Mouse (Mus musculus): ENCODE measurements around the gene Bola3. TPM values are rescaled to one million over a fixed set of nuclear protein-coding genes. Genes with fewer than 3 reads are reported as not detected.
A peak's percentile ranks its signal among the peaks of the same experiment; 100 is the strongest.

The Bola3 gene
- polyA plus RNA-seq, 1 experiment from 2014 or later, result 70.4 TPM

- 83% methylated on average over 7 of the region's 7 CpGs for WGBS
- no peak for ATAC-seq (ENCODE audit: low read depth)
- Histone ChIP-seq H3K9ac (peak overlapping the region; percentile 92), H3K27me3 (no peaks in the 10 kb centered on the region), H3K27ac (replicated peaks) (no peak overlapping the region), H3K9me3 (no peaks in the 10 kb centered on the region), H3K36me3 (peaks cover 27% of the 10 kb centered on the region), H3K4me1 (replicated peaks) (peaks cover 15% of the 10 kb centered on the region), H3K4me3 (peak overlapping the region; percentile 86), H3K4me2 (peak overlapping the region; percentile 93)
Observed at GRCm38 (mm10) chr6:83350172-83350571, 1.2 kb downstream of the Bola3 start.

- H3K27me3 ChIP-seq, result no peaks in the 10 kb centered on the region
- WGBS, result 91% methylated on average over 16 of the region's 16 CpGs
- 0 out of 2 replicates have a peak overlapping the region, but pooled peaks have one; percentile 92 for H3K9ac ChIP-seq
- H3K4me2 ChIP-seq, result no peak overlapping the region
- no peak overlapping the region for H3K27ac ChIP-seq (replicated peaks)
- H3K4me1 ChIP-seq (replicated peaks), result peaks cover 15% of the 10 kb centered on the region
- H3K36me3 ChIP-seq, result peaks cover 28% of the 10 kb centered on the region
- no peak overlapping the region for H3K4me3 ChIP-seq
- H3K9me3 ChIP-seq, result no peaks in the 10 kb centered on the region
- ATAC-seq (ENCODE audit: low read depth), result no peak
Observed at GRCm38 (mm10) chr6:83350851-83351405, 2.0 kb downstream of the Bola3 start.

- H3K36me3 ChIP-seq, result peaks cover 28% of the 10 kb centered on the region
- no peak overlapping the region for H3K4me2 ChIP-seq
- no peaks in the 10 kb centered on the region for H3K27me3 ChIP-seq
- H3K9ac ChIP-seq, result 0 out of 2 replicates have a peak overlapping the region, but pooled peaks have one; percentile 3
- no peak overlapping the region for H3K27ac ChIP-seq (replicated peaks)
- peaks cover 15% of the 10 kb centered on the region for H3K4me1 ChIP-seq (replicated peaks)
- H3K4me3 ChIP-seq, result no peak overlapping the region
- H3K9me3 ChIP-seq, result no peaks in the 10 kb centered on the region
- no peak for ATAC-seq (ENCODE audit: low read depth)
- 82% methylated on average over 7 of the region's 7 CpGs for WGBS
Observed at GRCm38 (mm10) chr6:83351490-83352160, 2.7 kb downstream of the Bola3 start.

GRCm38 (mm10) chr6:83352666-83353410, 3.9 kb downstream of the Bola3 start:
- Histone ChIP-seq H3K4me3 (no peak overlapping the region), H3K4me1 (replicated peaks) (peaks cover 15% of the 10 kb centered on the region), H3K9ac (0 out of 2 replicates have a peak overlapping the region, but pooled peaks have one; percentile 12), H3K27me3 (no peaks in the 10 kb centered on the region), H3K27ac (replicated peaks) (no peak overlapping the region), H3K36me3 (peaks cover 33% of the 10 kb centered on the region), H3K4me2 (no peak overlapping the region), H3K9me3 (no peaks in the 10 kb centered on the region)
- ATAC-seq (ENCODE audit: low read depth), result no peak
- 93% methylated on average over 24 of the region's 24 CpGs for whole genome bisulfite sequencing

GRCm38 (mm10) chr6:83354856-83355781, 6.2 kb downstream of the Bola3 start:
- ATAC-seq (ENCODE audit: low read depth), result no peak
- Histone ChIP-seq H3K27ac (replicated peaks) (no peak overlapping the region), H3K36me3 (peaks cover 53% of the 10 kb centered on the region), H3K27me3 (no peaks in the 10 kb centered on the region), H3K9ac (no peak overlapping the region), H3K4me3 (no peak overlapping the region), H3K4me1 (replicated peaks) (peaks cover 7% of the 10 kb centered on the region), H3K9me3 (no peaks in the 10 kb centered on the region), H3K4me2 (no peak overlapping the region)
- 90% methylated on average over 9 of the region's 9 CpGs for WGBS

GRCm38 (mm10) chr6:83356569-83357138, 7.7 kb downstream of the Bola3 start:
- no peak overlapping the region for H3K27ac ChIP-seq (replicated peaks)
- WGBS, result 22% methylated on average over 7 of the region's 7 CpGs

GRCm38 (mm10) chr6:83357436-83357835, 8.5 kb downstream of the Bola3 start:
- Histone ChIP-seq H3K4me1 (replicated peaks) (no peaks in the 10 kb centered on the region), H3K4me2 (no peak overlapping the region), H3K9me3 (no peaks in the 10 kb centered on the region), H3K27me3 (no peaks in the 10 kb centered on the region), H3K27ac (replicated peaks) (no peak overlapping the region), H3K9ac (no peak overlapping the region), H3K4me3 (no peak overlapping the region), H3K36me3 (peaks cover 68% of the 10 kb centered on the region)
- WGBS, result 92% methylated on average over 10 of the region's 10 CpGs
- ATAC-seq (ENCODE audit: low read depth), result no peak

More at GRCm38 (mm10) chr6:83356569-83357138, 7.7 kb downstream of the Bola3 start:
- Histone ChIP-seq H3K4me3 (no peak overlapping the region), H3K4me1 (replicated peaks) (no peaks in the 10 kb centered on the region), H3K27me3 (no peaks in the 10 kb centered on the region), H3K36me3 (peaks cover 63% of the 10 kb centered on the region), H3K9me3 (no peaks in the 10 kb centered on the region), H3K4me2 (no peak overlapping the region), H3K9ac (no peak overlapping the region)
- 0 out of 2 replicates have a peak, but pooled peaks have one; percentile 45 for ATAC-seq (ENCODE audit: low read depth)

- Histone ChIP-seq H3K27ac (replicated peaks) (no peak overlapping the region), H3K9ac (no peak overlapping the region), H3K4me2 (no peak overlapping the region), H3K27me3 (no peaks in the 10 kb centered on the region), H3K4me1 (replicated peaks) (no peaks in the 10 kb centered on the region), H3K4me3 (no peak overlapping the region), H3K9me3 (no peaks in the 10 kb centered on the region), H3K36me3 (peaks cover 60% of the 10 kb centered on the region)
- WGBS, result 90% methylated on average over 11 of the region's 11 CpGs
- no peak for ATAC-seq (ENCODE audit: low read depth)
Observed at GRCm38 (mm10) chr6:83361523-83362248, 12.7 kb downstream of the Bola3 start.

GRCm38 (mm10) chr6:83363075-83363474, 14.1 kb downstream of the Bola3 start:
- no peak for ATAC-seq (ENCODE audit: low read depth)
- Histone ChIP-seq H3K4me3 (no peak overlapping the region), H3K4me1 (replicated peaks) (no peaks in the 10 kb centered on the region), H3K36me3 (peaks cover 67% of the 10 kb centered on the region), H3K27me3 (no peaks in the 10 kb centered on the region), H3K9ac (no peak overlapping the region), H3K9me3 (no peaks in the 10 kb centered on the region), H3K27ac (replicated peaks) (no peak overlapping the region), H3K4me2 (no peak overlapping the region)
- 91% methylated on average over 12 of the region's 12 CpGs for WGBS

- H3K27ac ChIP-seq (replicated peaks), result no peak overlapping the region
- WGBS, result 89% methylated on average over 21 of the region's 21 CpGs
- H3K4me2 ChIP-seq, result no peak overlapping the region
- H3K9ac ChIP-seq, result no peak overlapping the region
- H3K4me1 ChIP-seq (replicated peaks), result no peaks in the 10 kb centered on the region
- H3K27me3 ChIP-seq, result no peaks in the 10 kb centered on the region
- no peak for ATAC-seq (ENCODE audit: low read depth)
- H3K9me3 ChIP-seq, result no peaks in the 10 kb centered on the region
- H3K36me3 ChIP-seq, result peaks cover 93% of the 10 kb centered on the region
- no peak overlapping the region for H3K4me3 ChIP-seq
Observed at GRCm38 (mm10) chr6:83370316-83370965, 21.5 kb downstream of the Bola3 start.

Data from neural tube, embryonic 13.5 days (tissue).